Mouse (Mus musculus): Measurements from ENCODE around the gene Cpe.

The Cpe gene

GRCm38 (mm10) chr8:64692651-64693201 is at the start of gene Cpe:
Gene Cpe (minus strand): TSS chr8:64693054.
- in situ Hi-C loops (cut with MseI, MboI): loop anchor here in 1 of 2 experiments (10.0 kb wide), 1 partner anchor 78 kb away; no protein-coding TSS in a partner anchor

GRCm38 (mm10) chr8:64740547-64741211 is 47.8 kb upstream of the Cpe start:
- in situ Hi-C loops (cut with MseI, MboI): no loop called here

GRCm38 (mm10) chr8:64738916-64739315 is 46.1 kb upstream of the Cpe start:
- in situ Hi-C loops (cut with MseI, MboI): no loop called here

DNA sequence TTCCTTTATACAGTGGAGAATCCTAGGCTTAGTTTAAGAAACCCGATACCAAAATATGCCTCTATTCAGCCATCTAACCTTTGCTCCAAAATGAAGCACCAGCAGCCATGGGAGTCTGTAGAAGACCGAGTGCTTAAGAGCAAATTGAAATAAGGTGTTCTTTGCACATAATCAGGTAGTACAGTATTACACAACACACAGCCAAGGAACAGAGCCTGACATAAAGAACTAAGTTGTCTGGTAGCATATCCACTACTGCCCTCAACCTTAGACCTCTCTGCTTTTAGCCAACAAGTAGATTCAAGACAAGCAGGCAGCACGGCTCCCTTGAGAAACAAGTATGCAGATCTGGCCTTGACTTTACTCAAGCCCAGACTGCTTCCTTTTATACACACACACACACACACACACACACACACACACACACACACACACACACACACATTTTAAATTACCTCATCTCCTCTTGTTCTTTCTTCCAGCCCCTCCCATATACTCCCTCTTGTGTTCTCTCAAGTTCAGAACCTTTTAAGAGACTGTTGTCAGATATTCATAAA is 44.0 kb upstream of the Cpe start:
- in situ Hi-C loops (cut with MseI, MboI): no loop called here

DNA sequence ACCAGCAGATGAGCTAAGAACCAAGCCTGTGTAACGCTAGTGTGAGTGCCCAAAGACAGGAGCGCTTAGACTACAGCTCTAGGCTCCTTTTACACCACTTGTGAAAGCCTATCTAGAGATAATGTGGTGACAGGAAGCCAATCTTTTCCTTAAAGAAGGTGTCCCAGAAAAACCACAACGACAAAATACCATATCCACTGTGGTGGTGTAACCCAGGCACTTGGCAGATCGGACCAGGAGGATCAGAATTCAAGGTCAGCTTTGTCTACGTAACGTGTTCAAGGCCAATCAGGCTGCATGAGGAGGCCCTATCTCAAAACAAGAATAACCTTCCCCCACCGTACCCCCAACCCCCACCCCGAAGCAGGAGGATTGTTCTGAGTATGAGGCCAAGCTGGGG is 42.3 kb upstream of the Cpe start:
- in situ Hi-C loops (cut with MseI, MboI): no loop called here

DNA sequence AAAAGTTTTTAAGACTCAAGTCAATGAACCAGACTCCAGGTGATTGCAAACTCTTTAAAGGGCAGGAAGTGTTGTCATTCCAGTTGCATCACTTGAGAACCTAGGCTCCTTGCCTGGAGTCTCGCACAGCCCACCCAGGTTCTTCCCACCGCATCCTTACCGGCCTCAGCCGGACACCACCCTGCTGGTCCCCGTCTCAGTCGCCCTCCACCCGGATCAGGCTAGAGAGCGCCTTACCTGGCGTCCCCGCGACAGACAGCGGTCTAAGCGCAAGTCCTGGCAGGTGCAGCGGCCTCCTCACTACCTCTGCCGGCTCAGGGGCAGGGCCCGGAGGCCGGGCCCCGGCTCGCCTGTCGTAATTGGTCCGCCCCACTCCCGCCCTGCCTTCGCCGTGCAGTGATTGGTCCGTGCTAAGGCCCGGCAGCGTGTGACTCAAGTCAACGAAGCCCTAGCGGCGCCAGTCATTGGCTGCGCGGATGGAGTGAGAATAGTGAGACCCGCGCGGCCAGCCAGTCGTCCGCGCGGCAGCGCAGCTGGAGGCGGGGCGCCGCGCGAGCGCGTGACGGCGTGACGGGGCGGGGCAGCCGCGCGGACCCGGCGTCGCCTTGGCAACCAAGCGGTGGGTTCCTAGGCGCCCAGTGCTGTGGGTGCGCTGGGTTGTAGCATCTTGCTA is 40.6 kb upstream of the Cpe start, which contains the start of gene Msmo1:
TSS of gene Msmo1 (minus strand) at position 522 of the 673 bp plus-strand sequence.
- in situ Hi-C loops (cut with MseI, MboI): no loop called here

GRCm38 (mm10) chr8:64732596-64732995 is 39.7 kb upstream of the Cpe start:
- in situ Hi-C loops (cut with MseI, MboI): no loop called here

DNA sequence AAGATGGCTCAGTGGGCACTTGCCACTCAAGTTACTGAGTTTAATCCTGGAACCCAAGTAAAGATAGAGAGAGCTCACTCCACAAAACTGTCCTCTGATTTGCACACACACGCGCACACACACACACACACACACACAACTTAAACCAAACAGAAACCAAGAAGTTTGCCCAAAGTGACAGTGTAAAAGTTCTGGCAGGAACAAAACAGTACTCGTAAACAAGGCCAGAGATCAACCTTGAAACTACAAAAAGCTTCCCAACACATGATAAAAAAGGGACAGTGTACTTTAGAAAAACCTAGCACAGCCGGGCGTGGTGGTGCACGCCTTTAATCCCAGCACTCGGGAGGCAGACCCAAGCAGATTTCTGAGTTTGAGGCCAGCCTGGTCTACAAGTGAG is 35.3 kb upstream of the Cpe start:
- in situ Hi-C loops (cut with MseI, MboI): no loop called here

GRCm38 (mm10) chr8:64726190-64726695 is 33.4 kb upstream of the Cpe start:
- in situ Hi-C loops (cut with MseI, MboI): no loop called here

DNA sequence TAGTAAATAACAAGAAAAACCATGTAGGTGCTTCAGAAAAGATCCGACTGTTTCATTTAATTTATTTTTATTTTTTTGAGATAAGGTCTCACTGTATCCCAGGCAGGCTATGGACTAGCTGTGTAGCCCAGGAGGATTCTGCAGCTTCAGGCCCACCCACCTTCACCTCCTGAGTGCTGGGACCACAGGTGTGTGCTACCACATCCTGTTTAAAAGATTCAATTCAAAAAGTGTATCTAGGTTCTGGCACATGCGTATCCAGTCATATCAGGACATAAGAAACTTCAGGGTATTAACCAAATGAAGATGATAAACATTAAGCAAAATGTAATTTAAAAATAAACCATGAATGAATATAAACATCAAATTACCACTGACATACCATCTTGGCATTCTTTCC is 30.4 kb upstream of the Cpe start:
- in situ Hi-C loops (cut with MseI, MboI): no loop called here

DNA sequence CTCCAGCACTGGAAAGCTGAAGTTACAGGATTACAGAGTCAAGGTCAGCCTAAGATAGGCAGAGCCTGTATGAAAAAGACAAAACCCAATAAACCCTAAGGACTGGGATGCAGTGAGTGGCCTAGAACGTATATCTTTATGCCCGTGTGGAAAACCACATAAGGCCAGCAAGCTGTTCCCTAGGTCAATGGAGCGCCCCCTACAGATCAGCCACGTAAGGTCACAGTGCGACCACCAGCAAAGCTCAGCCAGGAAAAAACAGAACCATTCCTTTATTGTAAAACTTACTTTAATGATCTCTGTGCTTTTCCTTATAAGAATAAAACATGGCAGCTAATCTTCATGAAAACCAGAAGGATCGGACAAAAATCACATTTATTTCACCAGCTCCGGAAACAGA is 25.0 kb upstream of the Cpe start:
- in situ Hi-C loops (cut with MseI, MboI): no loop called here

DNA sequence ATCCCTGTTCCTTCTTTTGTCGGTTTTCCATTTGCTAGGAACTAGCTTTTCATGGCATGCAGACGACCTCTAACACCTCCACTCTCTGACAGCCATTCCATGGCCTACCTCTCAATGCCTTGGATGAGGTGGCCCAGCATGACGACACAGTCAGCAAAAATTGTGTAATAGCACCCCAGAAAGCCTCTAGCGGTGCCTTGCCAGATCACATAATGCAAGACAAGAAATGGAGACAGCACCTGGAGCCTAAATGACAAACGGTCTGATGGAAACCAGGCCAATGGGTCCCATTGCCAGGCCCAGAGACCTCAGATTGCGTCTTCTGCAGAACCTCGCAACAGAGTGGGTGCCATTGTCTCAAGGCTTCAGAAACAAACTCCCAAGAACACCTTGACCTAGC is 19.6 kb upstream of the Cpe start:
- in situ Hi-C loops (cut with MseI, MboI): no loop called here

DNA sequence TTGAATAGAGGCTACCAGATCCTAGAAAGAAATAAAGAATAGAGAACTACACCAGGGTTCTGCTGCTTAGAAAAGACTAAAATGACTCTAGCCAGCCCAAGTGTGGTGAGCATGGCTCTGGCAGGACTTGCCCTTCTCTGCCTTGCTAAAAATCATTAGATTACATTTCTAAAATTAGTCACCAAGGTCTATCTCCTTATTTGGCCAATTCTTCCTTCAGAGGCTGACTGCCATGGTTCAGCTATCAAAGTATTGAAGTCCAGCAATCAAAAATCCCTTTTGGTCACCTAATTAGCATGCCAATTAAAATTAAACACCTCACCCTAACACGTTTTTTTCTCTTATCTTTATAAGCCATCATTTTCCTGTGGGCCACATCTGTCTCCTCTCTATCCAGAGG is 18.7 kb upstream of the Cpe start:
- in situ Hi-C loops (cut with MseI, MboI): no loop called here

DNA sequence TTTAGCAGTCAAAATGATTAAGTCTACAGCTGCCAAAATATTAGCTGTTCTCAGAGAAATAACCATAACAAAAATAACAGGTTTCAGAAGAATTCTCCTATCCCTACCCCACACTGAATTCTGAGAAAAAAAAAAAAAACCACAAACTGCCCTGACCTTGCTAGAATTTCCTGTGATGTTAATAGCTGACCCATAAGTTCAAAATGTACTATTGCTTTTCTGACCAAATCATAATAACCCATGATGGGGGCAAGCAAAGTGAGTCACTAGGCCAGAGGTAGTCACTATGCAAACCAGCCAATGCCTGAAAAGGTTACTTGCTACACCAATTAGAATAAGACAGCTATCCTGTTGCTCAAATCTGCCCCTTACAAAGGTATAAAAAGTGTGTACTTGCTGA is 14.6 kb upstream of the Cpe start:
- in situ Hi-C loops (cut with MseI, MboI): no loop called here

DNA sequence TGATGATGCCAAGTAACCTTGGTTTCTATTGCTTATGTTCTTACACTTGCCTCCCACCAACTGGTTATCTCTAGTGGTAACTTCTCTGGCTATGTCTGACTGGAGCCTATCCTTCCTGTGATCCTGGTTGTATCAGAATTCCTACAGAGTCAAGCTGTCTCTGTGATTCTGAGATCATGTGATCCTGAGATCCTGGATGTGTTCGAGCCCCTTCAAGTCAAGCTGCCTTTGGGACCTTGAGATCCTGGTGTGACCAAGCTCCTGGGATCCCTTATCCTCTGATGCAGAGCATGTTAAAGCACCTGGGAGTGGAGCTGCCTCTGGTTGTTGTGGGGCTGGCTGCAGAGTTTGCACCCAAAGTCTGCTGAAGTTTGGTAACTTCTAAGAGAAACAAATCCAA is 10.3 kb upstream of the Cpe start:
- in situ Hi-C loops (cut with MseI, MboI): no loop called here

DNA sequence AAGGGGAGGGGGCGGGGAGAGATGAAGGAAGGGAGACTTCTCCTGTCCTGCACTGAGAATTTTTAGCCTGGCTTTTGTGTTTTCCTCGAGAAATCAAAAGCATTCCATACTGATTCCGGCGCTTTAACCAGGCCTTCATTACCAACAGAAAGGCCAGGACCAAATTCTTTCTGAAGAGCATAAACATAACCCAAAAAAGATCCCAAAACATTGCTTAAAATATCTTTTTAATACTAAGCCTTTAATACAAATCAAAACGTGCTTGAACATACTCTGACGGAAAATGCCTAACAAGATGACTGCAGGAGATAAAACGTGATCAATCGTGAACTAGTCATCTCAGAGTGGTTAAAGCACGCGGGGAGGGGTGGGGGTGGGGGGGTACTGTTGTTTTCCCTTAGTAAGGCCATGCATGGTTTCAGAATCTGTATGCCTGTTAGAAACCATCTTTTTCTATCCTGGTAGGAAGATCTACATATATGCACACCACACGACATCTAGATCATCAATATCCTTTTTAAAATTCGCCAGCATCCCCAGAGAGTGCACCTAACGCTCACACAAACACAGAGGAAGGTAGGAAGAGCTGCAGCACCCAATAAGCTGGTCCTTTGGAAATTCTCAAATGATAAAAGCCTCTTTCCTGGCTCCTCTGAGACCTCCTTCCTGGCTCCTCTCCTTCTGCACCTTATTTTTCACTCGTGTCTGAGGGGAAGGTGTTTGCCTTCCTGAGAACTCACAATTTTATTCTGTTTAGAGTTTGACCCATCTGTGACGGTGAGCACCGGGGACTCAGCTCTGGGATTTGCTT is 1.1 kb downstream of the Cpe start:
- in situ Hi-C loops (cut with MseI, MboI): loop anchor here in 1 of 2 experiments (10.0 kb wide), 1 partner anchor 77 kb away; no protein-coding TSS in a partner anchor

DNA sequence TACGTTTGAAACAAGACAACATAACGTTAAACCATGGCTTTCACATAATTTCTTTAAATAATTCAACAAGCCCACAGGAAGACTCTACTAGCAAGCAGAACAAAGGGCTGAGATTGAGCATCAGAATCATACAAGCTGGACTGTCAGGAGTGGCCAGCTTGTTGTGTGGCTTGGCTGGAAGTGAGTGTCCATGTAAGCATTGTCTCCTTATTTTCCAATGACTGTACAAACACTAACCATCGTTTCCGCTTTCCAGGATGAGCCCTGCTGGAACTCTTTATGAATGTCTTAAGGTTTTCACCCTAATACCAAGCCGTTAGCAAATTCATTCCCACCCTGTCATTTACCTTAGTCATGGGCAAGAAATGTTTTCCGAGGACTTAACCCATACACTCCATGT is 2.0 kb downstream of the Cpe start:
- in situ Hi-C loops (cut with MseI, MboI): loop anchor here in 1 of 2 experiments (10.0 kb wide), 1 partner anchor 76 kb away; no protein-coding TSS in a partner anchor

GRCm38 (mm10) chr8:64690306-64690705 is 2.5 kb downstream of the Cpe start:
- in situ Hi-C loops (cut with MseI, MboI): loop anchor here in 1 of 2 experiments (10.0 kb wide), 1 partner anchor 76 kb away; no protein-coding TSS in a partner anchor

- in situ Hi-C loops (cut with MseI, MboI): no loop called here
Measured at GRCm38 (mm10) chr8:64688741-64689140, 4.1 kb downstream of the Cpe start.

GRCm38 (mm10) chr8:64688161-64688560 is 4.7 kb downstream of the Cpe start:
- in situ Hi-C loops (cut with MseI, MboI): no loop called here

DNA sequence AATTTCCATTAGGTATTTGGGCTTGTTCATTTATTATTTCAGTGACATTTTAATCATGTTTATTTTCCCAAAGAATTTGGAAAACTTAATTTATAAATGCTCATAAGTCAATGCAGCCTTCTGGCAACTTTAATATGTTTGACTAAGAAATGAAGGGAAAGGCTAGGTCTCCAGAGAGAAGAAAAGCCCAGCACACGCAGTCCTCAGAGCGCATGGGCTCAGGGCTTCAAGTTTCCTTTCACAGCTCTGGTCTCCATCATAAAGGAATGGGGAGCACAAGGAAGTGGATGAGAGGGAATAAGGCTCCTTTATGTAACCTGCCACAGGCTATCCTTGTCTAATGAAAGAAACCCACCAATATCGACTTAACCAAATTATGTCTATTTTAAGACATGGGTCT is 10.4 kb downstream of the Cpe start:
- in situ Hi-C loops (cut with MseI, MboI): no loop called here
